Mouse (Mus musculus) heart, adult 11 months (tissue): Measurements from ENCODE around the gene Lmo2.

Experiments used
- DNase-seq: peaks from one replicate; pipeline ENCODE4 v3.0.0; 2022

The Lmo2 gene

DNA sequence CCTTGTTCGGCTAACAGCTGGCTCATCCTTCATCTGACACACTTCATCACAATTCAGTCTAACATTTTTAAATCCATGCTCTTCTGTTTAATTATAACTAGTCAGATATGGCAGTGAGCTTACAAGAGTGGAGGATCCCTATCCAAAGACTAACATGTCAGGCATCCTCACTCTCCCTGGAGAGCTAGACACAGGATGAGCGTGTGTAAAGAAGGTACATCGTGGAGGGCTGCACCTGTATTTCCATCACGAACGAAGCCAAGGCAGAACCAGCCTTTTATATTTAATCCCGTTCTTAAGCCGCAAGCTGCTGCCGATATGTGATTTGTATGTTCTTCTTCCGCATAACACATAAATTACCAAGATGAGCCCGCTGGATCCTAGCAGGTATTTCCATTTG, 25.4 kb downstream of the Lmo2 start:
- peak; percentile 74 for DNase-seq

DNA sequence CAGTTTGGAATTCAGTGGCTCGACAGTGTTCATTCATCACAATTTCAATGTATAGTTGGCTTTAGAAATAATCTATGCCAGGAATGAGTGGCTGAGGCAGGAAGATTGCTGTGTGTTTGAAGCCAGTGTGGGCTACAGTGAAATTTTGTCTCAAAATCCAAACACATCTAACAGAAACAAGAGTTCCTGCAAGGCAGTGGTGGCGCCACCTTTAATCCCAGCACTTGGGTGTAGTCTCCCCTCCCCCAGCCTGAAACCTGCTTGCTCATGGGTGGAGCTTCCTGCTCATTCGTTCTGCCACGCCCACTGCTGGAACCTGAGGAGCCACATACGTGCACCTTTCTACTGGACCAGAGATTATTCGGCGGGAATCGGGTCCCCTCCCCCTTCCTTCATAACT, 29.8 kb downstream of the Lmo2 start:
- peak; percentile 54 for DNase-seq

DNA sequence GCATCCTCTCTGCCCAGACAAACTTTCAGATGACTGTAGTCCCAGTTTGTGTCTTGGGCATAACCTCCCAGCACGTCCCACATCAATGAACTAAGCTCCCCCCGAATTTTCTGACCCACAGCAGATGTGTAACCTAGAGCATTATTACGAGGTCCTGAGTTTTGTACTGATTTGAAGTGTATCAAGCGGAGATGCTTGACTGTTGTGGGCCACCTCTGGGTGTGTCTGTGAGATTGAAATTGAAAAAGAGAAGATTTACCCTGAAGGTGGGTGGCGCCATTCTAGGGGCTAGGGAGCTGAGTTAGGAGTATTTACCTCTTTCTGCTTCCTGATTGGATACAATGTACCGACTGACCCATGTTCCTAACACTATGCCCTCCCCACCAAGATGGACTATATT, 31.9 kb downstream of the Lmo2 start:
- DNase-seq, result peak; percentile 69

DNA sequence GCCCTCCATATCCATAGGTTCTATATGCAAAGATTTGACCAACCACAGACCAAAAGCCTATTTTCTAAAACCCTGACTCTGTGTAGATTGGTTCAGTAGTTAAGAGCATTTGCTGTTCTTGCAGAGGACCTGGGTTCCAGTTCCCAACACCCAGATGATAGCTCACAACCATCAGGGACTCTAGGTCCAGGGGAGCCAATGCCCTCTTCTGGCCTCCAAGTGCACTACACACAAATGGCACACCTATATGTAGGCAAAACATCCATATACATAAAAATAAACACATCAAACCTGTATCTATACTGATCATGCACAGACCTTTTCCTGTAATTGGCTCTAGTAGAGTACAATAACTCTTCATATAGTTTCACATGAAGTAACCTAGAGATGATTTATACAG, 33.5 kb downstream of the Lmo2 start:
- DNase-seq, result peak; percentile 39

DNA sequence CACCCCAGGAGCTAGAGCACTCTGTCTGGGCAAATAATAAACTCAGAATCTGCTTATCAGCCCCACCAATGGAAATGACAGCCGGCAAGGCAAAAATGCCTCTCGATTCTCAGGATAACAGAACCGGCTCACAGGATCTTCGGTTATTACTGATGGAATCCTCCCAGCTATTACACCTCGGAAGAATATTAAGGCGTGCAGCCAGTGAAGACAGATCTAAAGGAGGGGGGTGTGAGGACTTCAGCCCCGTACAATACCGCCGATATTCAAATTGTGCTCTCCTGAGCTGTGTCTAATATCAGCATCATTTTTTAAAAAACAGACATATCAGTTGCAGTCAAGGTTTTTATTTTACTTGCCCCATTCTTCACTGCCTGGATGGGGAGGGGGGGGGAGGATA, 34.4 kb downstream of the Lmo2 start:
- peak; percentile 58 for DNase-seq

DNA sequence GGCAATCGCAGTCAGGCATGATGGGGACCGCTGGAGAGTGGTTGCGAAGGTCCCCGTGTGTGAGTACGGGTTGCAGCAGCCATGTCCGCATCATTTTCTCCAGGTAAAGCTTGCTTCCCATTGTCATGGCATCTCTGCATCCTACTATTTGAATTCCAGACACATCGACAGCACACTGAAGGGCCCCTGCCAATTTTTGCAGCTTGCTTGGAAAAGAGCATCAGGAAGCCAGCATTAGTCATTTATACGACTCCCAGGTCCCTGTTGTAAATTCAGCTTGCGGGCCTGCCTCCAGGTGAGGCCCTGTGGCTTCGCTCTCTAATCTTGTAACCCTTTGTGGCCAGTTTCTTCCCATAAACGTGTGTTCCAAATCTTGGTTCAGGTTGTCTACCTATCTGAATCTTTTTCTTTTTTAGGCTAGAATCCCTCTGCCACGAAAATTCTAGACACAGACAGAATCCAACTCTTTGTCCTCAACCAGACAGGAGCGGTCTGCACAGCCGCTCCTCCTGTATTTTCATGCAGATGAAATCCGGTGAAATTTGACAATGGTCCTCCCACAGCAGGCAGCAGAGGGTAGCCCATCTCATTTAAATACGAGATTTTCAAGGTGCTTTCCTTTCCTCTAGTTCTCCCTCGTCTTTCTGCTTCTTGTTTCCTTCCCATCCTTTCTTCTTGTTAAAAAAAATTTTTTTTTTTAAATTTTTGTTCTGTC, 35.0 kb downstream of the Lmo2 start:
- DNase-seq, result peak; percentile 55

DNA sequence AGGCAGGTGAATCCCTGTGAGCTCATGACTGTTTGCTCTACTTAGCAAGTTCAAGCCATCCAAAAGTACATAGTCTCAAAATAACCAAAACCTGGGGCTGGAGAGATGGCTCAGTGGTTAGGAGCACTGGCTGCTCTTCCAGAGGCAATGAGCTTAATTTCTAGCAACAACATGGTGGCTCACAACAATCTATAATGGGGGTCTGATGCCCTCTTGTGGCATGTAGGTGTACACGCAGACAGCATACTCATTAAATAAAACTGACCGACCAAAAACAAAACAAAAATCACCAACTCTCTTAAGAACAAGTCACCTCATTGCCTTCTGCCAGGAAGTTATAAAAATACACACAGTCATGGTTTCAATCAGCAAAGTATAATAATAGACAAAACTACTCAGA, 43.3 kb downstream of the Lmo2 start:
- peak; percentile 43 for DNase-seq

DNA sequence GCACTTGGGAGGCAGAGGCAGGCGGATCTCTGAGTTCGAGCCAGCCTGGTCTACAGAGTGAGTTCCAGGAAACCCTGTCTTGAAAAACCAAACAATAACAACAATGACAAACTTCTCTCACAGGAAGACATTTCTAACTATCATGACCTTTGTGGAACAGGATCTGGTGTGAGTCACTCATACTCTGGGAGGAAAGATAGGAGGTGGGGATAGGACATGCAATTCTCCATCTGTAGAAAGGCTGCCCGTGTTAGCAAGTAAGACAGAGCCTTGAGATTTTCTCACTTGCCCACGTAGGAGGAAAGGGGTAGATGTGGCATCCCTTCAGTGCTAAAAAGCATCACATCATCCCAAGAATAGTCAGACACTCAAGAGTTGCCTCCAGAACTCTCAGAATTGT, 44.1 kb downstream of the Lmo2 start:
- peak; percentile 22 for DNase-seq

DNA sequence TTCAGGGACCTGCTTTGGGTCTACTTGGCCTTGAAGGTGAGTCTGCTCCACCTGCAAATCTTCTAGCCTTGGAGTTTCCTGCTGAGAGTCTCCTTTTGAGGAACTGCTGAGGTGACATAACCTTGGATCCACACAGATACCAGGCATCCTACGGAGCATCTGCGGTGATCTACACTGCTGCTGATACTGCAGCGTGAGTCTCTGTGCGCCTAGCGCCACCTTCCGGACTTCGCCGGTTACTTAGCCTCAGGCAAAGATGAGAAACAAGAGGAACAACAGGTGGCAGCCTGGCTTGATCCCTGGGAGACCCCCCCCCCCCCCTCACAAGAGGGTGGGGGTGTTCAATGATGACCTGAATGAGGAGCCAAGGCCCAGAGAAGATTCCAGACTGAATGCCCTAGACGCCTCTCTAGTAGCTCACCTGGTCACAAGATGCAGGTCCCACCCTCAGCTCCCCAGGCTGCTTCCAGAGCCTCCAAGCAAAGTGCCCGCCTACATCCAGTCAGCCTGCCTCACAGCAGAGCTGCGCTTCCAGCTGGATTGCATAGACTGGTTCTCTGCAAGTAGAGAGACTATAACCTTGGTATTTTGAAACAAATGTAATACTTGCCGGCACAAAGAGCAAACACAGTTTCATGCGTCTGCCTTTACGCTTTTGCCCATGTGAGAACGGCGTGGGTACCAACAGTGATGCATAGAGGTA, 45.1 kb downstream of the Lmo2 start:
- DNase-seq, result peak; percentile 85

DNA sequence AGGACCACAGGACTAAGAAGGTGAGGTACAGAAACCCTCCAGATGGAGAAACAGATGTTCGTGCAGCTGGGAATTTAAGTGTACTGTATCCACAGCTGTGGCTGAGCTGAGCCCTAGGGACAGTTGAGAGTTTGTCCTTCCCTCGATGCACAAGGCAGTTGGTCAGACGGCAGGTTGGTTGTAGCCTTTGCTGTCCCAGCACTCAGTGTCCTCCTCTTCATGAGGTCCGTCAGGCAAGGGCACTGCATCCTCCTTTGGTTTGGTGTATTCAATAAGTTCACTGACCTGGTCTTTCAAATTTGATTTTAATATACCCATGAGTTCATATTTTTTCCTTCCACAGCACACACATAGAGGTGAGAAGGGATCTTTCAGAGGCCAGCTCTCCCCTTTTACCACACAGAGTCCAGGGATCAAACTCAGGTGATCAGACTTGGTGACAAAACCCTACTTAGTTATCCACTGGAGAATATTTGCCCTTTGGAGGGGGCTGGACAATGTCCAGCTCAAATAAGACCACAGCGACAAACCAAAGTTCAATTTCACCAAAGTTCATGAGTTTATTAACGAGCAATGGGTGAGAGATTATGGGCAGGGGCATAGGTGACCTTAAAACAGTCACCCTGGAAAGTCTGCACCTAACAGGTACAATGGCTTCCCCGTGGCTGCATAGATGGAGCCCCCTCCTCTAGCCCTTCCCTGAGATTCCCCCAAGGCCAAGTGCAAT, 50.2 kb downstream of the Lmo2 start:
- DNase-seq, result peak; percentile 60

DNA sequence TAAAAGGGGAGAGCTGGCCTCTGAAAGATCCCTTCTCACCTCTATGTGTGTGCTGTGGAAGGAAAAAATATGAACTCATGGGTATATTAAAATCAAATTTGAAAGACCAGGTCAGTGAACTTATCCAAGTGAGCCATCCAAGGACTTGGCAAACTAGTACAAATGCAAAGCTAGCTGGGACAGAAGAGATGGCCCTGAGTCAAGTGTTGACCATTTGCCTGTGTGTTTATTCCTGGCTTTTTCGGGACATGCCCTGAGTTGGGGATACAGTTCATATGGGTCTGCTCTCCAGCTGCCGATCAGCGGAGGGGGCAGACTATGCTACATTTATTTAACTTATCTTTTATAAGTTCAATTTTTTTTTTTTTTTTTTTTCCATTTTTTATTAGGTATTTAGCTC, 51.1 kb downstream of the Lmo2 start:
- peak; percentile 9 for DNase-seq

DNA sequence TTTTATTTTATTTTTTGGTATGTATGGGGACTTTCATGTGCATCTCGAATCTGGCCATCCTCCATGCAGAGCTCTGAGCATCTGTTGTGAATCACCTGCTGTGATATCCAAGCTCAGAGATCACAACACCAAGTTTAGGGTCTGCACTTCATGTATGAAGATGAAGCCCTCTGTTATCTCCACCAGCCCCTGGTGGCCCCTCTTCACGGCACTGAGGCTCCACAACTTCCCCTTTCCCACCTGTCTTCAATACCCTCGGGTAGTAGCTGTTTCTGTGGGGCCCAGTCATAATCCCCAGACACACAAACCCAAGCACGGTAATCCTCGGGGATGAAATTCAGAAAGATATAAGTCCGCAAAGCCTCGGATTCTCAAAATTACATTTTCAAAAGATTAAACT, 65.3 kb downstream of the Lmo2 start:
- peak; percentile 61 for DNase-seq

DNA sequence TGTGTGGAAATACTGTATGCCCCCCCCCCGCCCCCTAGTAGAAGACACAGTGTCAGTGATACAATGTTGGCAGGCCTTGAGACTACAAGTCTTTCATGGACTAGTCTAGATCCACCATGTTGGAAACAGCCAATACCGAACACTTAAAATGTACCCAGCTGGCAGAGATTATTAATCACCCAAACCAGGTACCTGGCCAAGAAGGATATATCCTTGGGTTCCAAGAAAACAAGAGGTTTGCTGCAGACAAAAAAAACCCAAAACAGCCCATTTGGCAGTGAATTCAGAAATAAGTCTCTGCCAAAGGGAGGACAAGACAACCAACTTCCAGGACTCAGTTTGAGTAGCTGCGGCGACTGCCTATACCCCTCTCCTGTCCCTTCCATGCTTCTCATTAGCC, 66.9 kb downstream of the Lmo2 start:
- peak; percentile 59 for DNase-seq

DNA sequence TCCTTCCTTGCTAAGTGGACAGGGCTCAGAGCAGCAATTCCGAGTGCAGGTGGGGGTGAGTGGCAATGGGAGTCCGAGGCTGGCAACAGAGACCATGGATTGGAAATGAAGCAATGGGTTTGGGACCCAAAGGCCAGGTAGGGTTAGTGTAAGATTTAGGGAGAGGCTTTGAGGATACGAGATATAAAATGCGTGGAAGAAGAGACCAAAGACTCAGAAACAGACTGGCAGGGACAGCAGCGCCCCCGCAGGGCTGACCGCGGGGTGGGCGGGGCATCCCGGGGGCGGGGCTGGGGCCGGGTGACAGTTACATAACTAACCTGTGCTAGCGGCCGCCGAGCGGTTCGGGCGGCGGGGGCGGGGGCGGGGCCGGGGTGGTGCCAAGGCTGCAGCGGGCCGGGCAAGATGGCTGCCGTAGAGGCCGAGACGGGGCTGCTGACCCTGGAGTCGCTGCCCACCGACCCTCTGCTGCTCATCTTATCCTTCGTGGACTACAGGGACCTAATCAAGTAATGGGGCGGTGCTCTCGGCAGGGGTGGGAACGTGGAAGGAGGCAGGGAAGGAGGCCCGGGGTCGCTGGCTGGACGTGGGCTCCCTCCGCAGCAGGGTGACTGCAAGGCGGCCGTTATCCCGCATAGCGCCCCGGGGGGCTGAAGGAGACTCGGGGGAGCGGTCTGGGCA, 69.8 kb downstream of the Lmo2 start, which contains the start of gene Fbxo3:
Fbxo3 (plus strand) TSS at position 264 of the 681 bp plus-strand sequence.
- peak; percentile 99 for DNase-seq

DNA sequence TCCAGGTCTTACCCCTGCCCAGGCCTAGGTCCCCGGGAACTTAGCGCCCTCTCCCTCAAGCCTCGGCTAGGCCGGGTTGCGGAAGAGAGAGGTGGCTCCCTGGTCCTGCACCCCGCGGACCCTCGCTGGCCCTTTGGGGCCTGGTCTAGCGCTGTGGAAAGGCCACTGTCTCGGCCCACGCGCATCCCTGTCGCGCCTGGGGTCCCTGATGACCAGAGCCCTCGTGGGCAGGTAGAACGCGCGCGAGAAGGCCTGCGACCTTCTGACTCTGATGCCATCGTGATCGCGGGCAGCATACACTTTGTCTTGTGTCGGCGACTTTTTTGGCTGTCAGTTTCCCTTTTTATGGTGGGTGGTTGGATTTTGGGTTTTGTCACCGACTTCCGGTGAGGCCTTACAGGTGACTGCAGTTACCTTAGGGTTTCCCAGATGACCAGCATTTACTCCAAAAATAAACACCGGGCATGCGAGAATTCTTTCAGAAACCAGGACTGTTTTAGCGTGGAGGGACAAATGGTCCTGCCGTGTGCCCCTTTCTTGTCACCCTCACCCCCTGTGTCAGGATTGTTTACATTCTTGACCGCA, 70.4 kb downstream of the Lmo2 start, which contains the start of gene 4931422A03Rik:
4931422A03Rik (minus strand) TSS at position 223 of the 585 bp plus-strand sequence.
- no peak for DNase-seq

DNA sequence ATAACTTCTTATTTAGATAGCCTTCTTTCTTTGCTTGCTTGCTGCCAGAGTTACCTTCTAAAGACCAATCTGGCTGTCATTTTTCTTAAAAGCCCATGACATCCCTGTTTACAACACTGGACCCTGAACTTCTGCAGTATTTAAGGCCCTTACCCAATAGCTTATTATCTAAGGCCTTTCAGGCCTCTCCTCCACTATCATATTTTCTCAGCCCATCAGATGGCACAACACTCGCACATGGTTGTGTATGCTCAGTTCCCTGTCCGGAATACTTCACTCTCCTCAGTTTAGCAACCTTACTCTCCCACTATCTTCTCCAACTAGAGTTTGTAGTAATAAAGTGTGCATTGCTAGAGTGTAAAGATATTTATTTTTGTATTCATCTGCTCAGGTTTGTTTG, 71.3 kb downstream of the Lmo2 start:
- DNase-seq, result peak; percentile 23

DNA sequence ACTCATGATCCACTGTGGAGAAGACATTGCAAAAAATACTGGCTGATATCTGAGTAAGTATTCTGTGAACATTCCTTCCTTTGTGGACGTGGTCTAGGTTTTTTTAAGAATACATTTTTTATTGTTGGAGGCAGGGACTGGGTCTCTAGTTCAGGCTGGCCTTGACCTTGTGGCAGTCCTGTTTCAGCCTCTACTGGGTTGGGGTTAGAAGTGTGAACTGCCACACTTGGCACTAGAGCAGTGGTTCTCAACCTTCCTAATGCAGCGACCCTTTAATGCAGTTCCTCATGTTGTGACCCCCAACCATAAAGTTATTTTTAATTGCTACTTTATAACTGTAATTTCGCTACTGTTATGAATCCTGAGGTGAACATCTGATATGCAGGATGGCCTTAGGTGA, 72.6 kb downstream of the Lmo2 start:
- peak; percentile 56 for DNase-seq
